Mouse (Mus musculus) myocyte (in vitro differentiated cells): ENCODE data around the gene Fyn. TPM values are rescaled to one million over a fixed set of nuclear protein-coding genes. Genes with fewer than 3 reads are reported as not detected.
A peak's percentile ranks its signal among the peaks of the same experiment; 100 is the strongest.

ENCODE experiments used
- H3K27me3 ChIP-seq: one replicate; pipeline ENCODE4 v1.6.1; 2011; ENCODE audit not compliant: control insufficient read depth, insufficient read depth, insufficient read length
- H3K36me3 ChIP-seq: one replicate; pipeline ENCODE4 v1.6.1; 2011; ENCODE audit not compliant: control insufficient read depth, insufficient read depth
- H3K4me2 ChIP-seq: one replicate; pipeline ENCODE4 v1.6.1; 2011; ENCODE audit warnings: low read depth, control low read depth
- H3K4me3 ChIP-seq: one replicate; pipeline ENCODE4 v1.5.1; 2011; ENCODE audit warnings: mild to moderate bottlenecking, control low read depth, moderate library complexity
- H3K79me2 ChIP-seq: one replicate; pipeline ENCODE4 v1.6.1; 2011; ENCODE audit not compliant: control insufficient read depth, insufficient read depth
- H3ac ChIP-seq: one replicate; pipeline ENCODE4 v1.6.1; 2011; ENCODE audit not compliant: control insufficient read depth, insufficient read length
- CEBPB ChIP-seq: IDR thresholded peaks from 2 replicates; pipeline ENCODE4 v1.6.1; 2011; ENCODE audit warnings: mild to moderate bottlenecking, moderate library complexity; ENCODE audit not compliant: poor library complexity, insufficient read depth, severe bottlenecking
- E2F4 ChIP-seq: IDR thresholded peaks from one replicate; pipeline ENCODE4 v1.6.1; 2011; ENCODE audit warnings: mild to moderate bottlenecking, control low read depth, moderate library complexity; ENCODE audit not compliant: insufficient read depth
- MAX ChIP-seq: IDR thresholded peaks from one replicate; pipeline ENCODE4 v1.6.1; 2011; ENCODE audit warnings: low read depth, mild to moderate bottlenecking, control low read depth
- MYOD1 ChIP-seq, 3 experiments: IDR thresholded peaks; one replicate each; pipeline ENCODE4 v1.6.1; 2011; ENCODE audit warnings: control low read depth in 2 of 3, low read depth in 2 of 3, mild to moderate bottlenecking in 2 of 3, moderate library complexity in 1 of 3; ENCODE audit not compliant: insufficient read length in 2 of 3, control insufficient read depth in 1 of 3
- MYOG ChIP-seq, 3 experiments: IDR thresholded peaks; one replicate each; pipeline ENCODE4 v1.6.1; 2011; ENCODE audit warnings: control low read depth in 2 of 3, low read depth in 2 of 3, mild to moderate bottlenecking in 2 of 3; ENCODE audit not compliant: insufficient read length in 2 of 3, control insufficient read depth in 1 of 3, insufficient read depth in 1 of 3
- POLR2A ChIP-seq: IDR thresholded peaks from one replicate; pipeline ENCODE4 v1.6.1; 2011; ENCODE audit warnings: low read depth, mild to moderate bottlenecking, control low read depth, moderate library complexity; ENCODE audit not compliant: insufficient read length
- POLR2AphosphoS2 ChIP-seq: IDR thresholded peaks from one replicate; pipeline ENCODE4 v1.6.1; 2011; ENCODE audit warnings: low read depth, control low read depth; ENCODE audit not compliant: insufficient read length
- REST ChIP-seq: IDR thresholded peaks from one replicate; pipeline ENCODE4 v1.6.1; 2011; ENCODE audit warnings: mild to moderate bottlenecking, control low read depth, moderate library complexity; ENCODE audit not compliant: insufficient read depth, insufficient read length
- SRF ChIP-seq: IDR thresholded peaks from one replicate; pipeline ENCODE4 v1.6.1; 2011; ENCODE audit warnings: low read depth; ENCODE audit not compliant: control insufficient read depth, insufficient read length
- TCF12 ChIP-seq: IDR thresholded peaks from one replicate; pipeline ENCODE4 v1.6.1; 2011; ENCODE audit warnings: mild to moderate bottlenecking, control low read depth; ENCODE audit not compliant: poor library complexity, insufficient read depth, severe bottlenecking
- TCF3 ChIP-seq: IDR thresholded peaks from one replicate; pipeline ENCODE4 v1.6.1; 2011; ENCODE audit warnings: low read depth, control low read depth; ENCODE audit not compliant: insufficient read length
- USF1 ChIP-seq: IDR thresholded peaks from one replicate; pipeline ENCODE4 v1.6.1; 2011; ENCODE audit warnings: low read depth, mild to moderate bottlenecking, control low read depth, moderate library complexity
- polyA plus RNA-seq: library from polyadenylated mRNA; unstranded; fragments of >200 nt; fragmentation: generic; extraction: Trizol; gene quantifications from one replicate; pipeline ENCODE4 v1.2.1, GENCODE M21; 2012; ENCODE audit warnings: missing spikeins

Gene Fyn
- polyA plus RNA-seq, 1 experiment, result 148 TPM

- Histone ChIP-seq H3ac (no peak overlapping the region), H3K27me3 (no peaks in the 10 kb centered on the region), H3K79me2 (no peaks in the 10 kb centered on the region), H3K4me3 (no peak overlapping the region), H3K4me2 (no peak overlapping the region), H3K36me3 (peaks cover 33% of the 10 kb centered on the region)
- TF ChIP-seq CEBPB (no peak), MYOD1 (IDR thresholded peaks at IDR 0.05; ENCODE audit: control insufficient read depth in 1 of 3, insufficient read length in 2 of 3, low read depth in 2 of 3) (no peak), REST (no peak)
These were observed 186.6 kb downstream of the Fyn start for GRCm38 (mm10) chr10:39555289-39555715.

DNA sequence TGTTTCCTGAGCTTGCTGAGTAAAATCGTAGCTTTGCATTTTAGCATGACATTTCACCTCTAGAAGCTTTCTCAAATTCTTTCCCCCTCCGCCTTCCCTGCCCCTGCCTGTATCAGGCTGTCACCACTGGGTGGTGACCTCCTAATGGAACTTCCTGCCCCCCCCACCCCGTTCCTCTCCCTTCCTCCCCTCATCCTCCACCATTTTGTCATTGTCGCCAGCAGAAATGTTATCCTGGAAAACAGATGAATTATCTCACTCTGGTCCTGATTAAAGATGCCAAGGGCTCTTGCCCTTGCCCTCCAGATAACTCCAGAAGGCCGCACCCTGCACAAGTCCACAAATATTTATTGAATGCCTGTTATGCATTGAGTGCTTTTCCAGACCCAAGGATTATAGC lies 187.1 kb downstream of the Fyn start:
- Histone ChIP-seq H3K27me3 (no peaks in the 10 kb centered on the region), H3K36me3 (peaks cover 28% of the 10 kb centered on the region), H3K4me2 (no peak overlapping the region), H3K4me3 (no peak overlapping the region), H3K79me2 (no peaks in the 10 kb centered on the region), H3ac (no peak overlapping the region)
- TF ChIP-seq USF1 (no peak), MAX (no peak), CEBPB (no peak), TCF12 (no peak), SRF (no peak), POLR2A (no peak), MYOD1 (IDR thresholded peaks at IDR 0.05; ENCODE audit: control insufficient read depth in 1 of 3, insufficient read length in 2 of 3, low read depth in 2 of 3) (no peak), TCF3 (no peak), POLR2AphosphoS2 (no peak), MYOG (IDR thresholded peaks at IDR 0.05; ENCODE audit: control insufficient read depth in 1 of 3, insufficient read depth in 1 of 3, insufficient read length in 2 of 3, low read depth in 2 of 3) (no peak), REST (no peak), E2F4 (no peak)

DNA sequence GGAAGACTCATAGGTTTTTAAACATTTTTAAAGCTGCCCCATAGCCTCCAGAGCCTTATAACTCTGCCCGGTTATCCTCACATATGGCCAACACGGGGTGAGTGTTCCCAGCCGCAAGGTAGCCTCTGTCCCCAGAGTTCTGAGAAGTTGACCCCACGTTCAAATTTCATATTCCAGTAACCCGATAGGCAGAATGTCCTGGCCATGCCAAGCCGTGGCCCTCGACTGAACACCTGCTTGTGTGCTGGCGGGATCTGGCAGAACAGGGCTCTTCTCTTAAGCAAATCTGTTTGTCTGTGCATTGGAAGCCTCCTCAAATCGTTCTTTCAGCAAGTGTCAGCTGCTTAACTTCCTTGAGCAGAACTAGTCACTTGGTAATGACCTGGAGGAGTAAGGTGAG lies 188.7 kb downstream of the Fyn start:
- H3K36me3 ChIP-seq, result peaks cover 22% of the 10 kb centered on the region

DNA sequence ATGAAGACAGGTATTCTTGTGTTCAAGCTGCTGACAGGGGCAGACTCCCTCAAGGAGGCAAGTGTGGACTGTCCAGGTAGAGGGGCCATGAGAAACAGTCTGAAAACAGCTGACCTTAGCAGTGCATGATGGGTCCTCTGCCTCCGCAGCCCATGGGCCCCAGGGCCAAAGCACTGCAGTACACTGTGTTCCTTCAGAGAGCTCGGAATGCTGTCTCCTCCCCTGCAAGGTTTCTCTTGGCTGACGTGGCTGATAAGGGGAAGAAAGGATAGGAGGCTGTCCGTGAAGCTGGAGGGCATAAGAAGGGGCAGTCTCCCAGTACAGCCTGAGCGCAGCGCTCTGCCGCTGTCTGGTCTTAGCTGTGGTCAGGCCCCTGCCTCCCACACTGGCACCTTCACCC lies 189.2 kb downstream of the Fyn start:
- no peak overlapping the region for H3K4me3 ChIP-seq
- no peaks in the 10 kb centered on the region for H3K27me3 ChIP-seq
- no peaks in the 10 kb centered on the region for H3K79me2 ChIP-seq
- H3K36me3 ChIP-seq, result peaks cover 27% of the 10 kb centered on the region
- no peak overlapping the region for H3K4me2 ChIP-seq
- TF ChIP-seq MAX (no peak), E2F4 (no peak), POLR2AphosphoS2 (peak; percentile 20)
- H3ac ChIP-seq, result no peak overlapping the region

More for the DNA sequence above, 188.7 kb downstream of the Fyn start:
- no peak overlapping the region for H3K4me2 ChIP-seq
- H3ac ChIP-seq, result no peak overlapping the region
- H3K27me3 ChIP-seq, result no peaks in the 10 kb centered on the region
- TF ChIP-seq MAX (no peak), POLR2A (no peak)
- no peak overlapping the region for H3K4me3 ChIP-seq
- H3K79me2 ChIP-seq, result no peaks in the 10 kb centered on the region

GRCm38 (mm10) chr10:39558492-39559005 lies 189.9 kb downstream of the Fyn start:
- Histone ChIP-seq H3K36me3 (peaks cover 29% of the 10 kb centered on the region), H3K4me2 (no peak overlapping the region), H3K27me3 (no peaks in the 10 kb centered on the region), H3K4me3 (no peak overlapping the region), H3K79me2 (no peaks in the 10 kb centered on the region), H3ac (no peak overlapping the region)
- TF ChIP-seq USF1, result no peak
- TF ChIP-seq MYOD1 (IDR thresholded peaks at IDR 0.05; ENCODE audit: control insufficient read depth in 1 of 3, insufficient read length in 2 of 3, low read depth in 2 of 3), result no peak
- TF ChIP-seq MYOG (IDR thresholded peaks at IDR 0.05; ENCODE audit: control insufficient read depth in 1 of 3, insufficient read depth in 1 of 3, insufficient read length in 2 of 3, low read depth in 2 of 3), result no peak
- no peak for TF ChIP-seq MAX
- no peak for TF ChIP-seq SRF
- TF ChIP-seq REST, result no peak
- no peak for TF ChIP-seq TCF12
- TF ChIP-seq POLR2AphosphoS2, result no peak
- no peak for TF ChIP-seq POLR2A
- no peak for TF ChIP-seq TCF3
- TF ChIP-seq CEBPB, result no peak
- TF ChIP-seq E2F4, result no peak
